Mouse (Mus musculus) heart, embryonic 16.5 days (tissue): ENCODE measurements around the gene Rpl22l1. TPM values are rescaled to one million over a fixed set of nuclear protein-coding genes. Genes with fewer than 3 reads are reported as not detected.
A peak's percentile ranks its signal among the peaks of the same experiment; 100 is the strongest.

Source experiments
- ATAC-seq: fragments of 200-750 bp; cut with Nextera tagmentation; replicated peaks from 2 replicates; pipeline ENCODE4 v1.8.0; 2017; ENCODE audit warnings: moderate number of reproducible peaks; ENCODE audit not compliant: insufficient read depth, low FRiP score; ENCODE audit errors: extremely low read depth
- H3K27ac ChIP-seq: fragments of 300-500 bp; sonication (generic); 2 replicates; pipeline ENCODE4 v1.5.1; 2014; ENCODE audit warnings: mild to moderate bottlenecking, low read length, control low read depth, moderate library complexity
- H3K27me3 ChIP-seq: fragments of 300-500 bp; sonication (generic); 2 replicates; pipeline ENCODE4 v1.6.1; 2014; ENCODE audit warnings: low read length, mixed read lengths; ENCODE audit not compliant: control insufficient read depth, insufficient read depth
- H3K36me3 ChIP-seq: fragments of 300-500 bp; sonication (generic); 2 replicates; pipeline ENCODE4 v1.6.1; 2014; ENCODE audit not compliant: control insufficient read depth, insufficient read depth
- H3K4me1 ChIP-seq: fragments of 300-500 bp; sonication (generic); 2 replicates; pipeline ENCODE4 v1.6.1; 2014; ENCODE audit warnings: low read length, mixed read lengths; ENCODE audit not compliant: control insufficient read depth, insufficient read depth
- H3K4me2 ChIP-seq: fragments of 300-500 bp; sonication (generic); 2 replicates; pipeline ENCODE4 v1.6.1; 2014; ENCODE audit warnings: low read depth, mild to moderate bottlenecking, control low read depth, low read length
- H3K4me3 ChIP-seq: fragments of 300-500 bp; sonication (generic); 2 replicates; pipeline ENCODE4 v1.5.1; 2014; ENCODE audit warnings: mild to moderate bottlenecking, control low read depth, low read length
- H3K9ac ChIP-seq: fragments of 300-500 bp; sonication (generic); 2 replicates; pipeline ENCODE4 v1.6.1; 2014; ENCODE audit warnings: low read length, control low read depth
- H3K9me3 ChIP-seq: fragments of 300-500 bp; sonication (generic); replicated peaks from 2 replicates; pipeline ENCODE4 v1.6.1; 2016; ENCODE audit warnings: low read length; ENCODE audit not compliant: control insufficient read depth
- WGBS: fragments of 180-500 bp; shearing (Covaris S2); extraction: QIAGEN DNeasy Blood & Tissue Kit; methylation state at CpG from one replicate; pipeline ENCODE4 v1.1.7; 2014; 5-methylcytosine and 5-hydroxymethylcytosine counted together
- polyA plus RNA-seq: library from polyadenylated mRNA; unstranded; fragments of >200 nt; fragmentation: Nextera tagmentation; extraction: Ambion mirVana; gene quantifications from 2 replicates; pipeline ENCODE4 v1.2.1, GENCODE M21; 2015

Rpl22l1 gene
- polyA plus RNA-seq, 1 experiment from 2014 or later, result 199 TPM

DNA sequence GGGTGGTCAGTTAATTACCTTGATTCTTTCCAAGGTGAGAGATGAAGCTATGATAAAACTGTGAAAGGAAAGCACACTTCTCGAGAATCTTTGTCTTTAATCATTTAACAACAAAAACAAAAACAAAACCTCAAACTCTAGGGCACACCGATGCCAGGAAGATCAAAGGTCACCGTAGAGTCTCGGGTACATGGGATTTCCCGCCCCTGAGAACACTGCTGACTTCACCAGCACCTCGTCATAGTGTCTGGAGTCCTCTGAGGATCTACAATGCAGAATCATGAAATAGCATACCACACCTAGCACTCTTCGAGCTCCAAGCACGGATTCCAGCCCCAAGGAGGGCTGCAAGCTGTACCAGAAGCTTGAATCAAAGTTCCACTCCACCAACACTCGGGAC, 24.7 kb upstream of the Rpl22l1 start:
- peak overlapping the region; percentile 99 for H3K4me2 ChIP-seq
- H3K4me3 ChIP-seq, result peak overlapping the region; percentile 89
- H3K9me3 ChIP-seq, result no peaks in the 10 kb centered on the region
- no peak overlapping the region for H3K9ac ChIP-seq
- WGBS, result 74% methylated on average over 9 of the region's 9 CpGs
- no peak for ATAC-seq
- no peaks in the 10 kb centered on the region for H3K27me3 ChIP-seq
- no peak overlapping the region for H3K27ac ChIP-seq
- no peaks in the 10 kb centered on the region for H3K36me3 ChIP-seq
- peaks cover 6% of the 10 kb centered on the region for H3K4me1 ChIP-seq

DNA sequence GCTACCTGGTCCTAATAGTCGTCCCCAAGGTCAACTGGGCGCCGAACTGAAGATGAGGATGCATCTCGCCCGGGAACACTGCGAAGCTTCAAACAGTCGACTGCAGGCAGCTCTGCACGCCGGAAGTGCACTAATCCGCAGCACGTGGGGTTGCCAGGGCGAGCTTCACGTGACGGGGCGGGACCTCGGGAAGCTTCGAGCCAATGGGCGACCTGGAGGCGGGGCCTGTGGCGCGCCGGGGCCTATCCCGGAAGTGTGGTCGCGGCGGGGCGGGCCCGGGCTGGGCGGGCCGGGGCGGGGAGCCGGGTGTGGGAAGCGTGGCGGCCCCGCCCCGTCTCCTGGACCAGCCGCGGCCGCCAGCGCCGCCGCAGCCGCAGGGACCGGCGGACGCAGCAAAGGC, 24.2 kb upstream of the Rpl22l1 start, which contains the start of gene Eif5a2:
Eif5a2 (plus strand) TSS at position 283 of the 400 bp plus-strand sequence.
- H3K4me3 ChIP-seq, result peak within 1 kb of the TSS; percentile 89
- H3K36me3 ChIP-seq, result no peaks in the 10 kb centered on the region
- H3K27me3 ChIP-seq, result no peaks in the 10 kb centered on the region
- peak; percentile 99 for ATAC-seq
- H3K4me2 ChIP-seq, result peak within 1 kb of the TSS; percentile 99
- H3K27ac ChIP-seq, result no peak within 1 kb of the TSS
- peaks cover 6% of the 10 kb centered on the region for H3K4me1 ChIP-seq
- H3K9me3 ChIP-seq, result no peaks in the 10 kb centered on the region
- peak within 1 kb of the TSS; percentile 87 for H3K9ac ChIP-seq
- WGBS, result 2% methylated on average over 45 of the region's 46 CpGs

- Histone ChIP-seq H3K9ac (peak overlapping the region; percentile 87), H3K4me2 (peak overlapping the region; percentile 99), H3K36me3 (no peaks in the 10 kb centered on the region), H3K4me3 (peak overlapping the region; percentile 89), H3K4me1 (peaks cover 6% of the 10 kb centered on the region), H3K27ac (no peak overlapping the region), H3K9me3 (no peaks in the 10 kb centered on the region), H3K27me3 (no peaks in the 10 kb centered on the region)
- ATAC-seq, result no peak; the same call in none of the 2 replicates
- WGBS, result 2% methylated on average over 40 of the region's 41 CpGs
Observed at GRCm38 (mm10) chr3:28781422-28781821, 23.8 kb upstream of the Rpl22l1 start.

DNA sequence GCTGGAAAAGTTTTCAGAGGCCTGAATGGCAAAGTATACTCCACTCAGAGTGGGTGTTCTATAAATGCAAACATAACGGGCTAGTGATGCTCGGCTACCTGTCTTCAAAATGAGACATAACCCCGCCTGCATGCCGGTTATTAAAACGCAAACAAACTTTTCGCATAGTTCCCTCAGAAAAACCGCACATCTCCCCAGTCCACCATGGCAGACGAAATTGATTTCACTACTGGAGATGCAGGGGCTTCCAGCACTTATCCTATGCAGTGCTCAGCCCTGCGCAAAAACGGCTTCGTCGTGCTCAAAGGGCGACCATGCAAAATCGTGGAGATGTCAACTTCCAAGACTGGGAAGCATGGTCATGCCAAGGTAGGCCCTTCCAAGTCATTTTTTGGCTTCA, 23.4 kb upstream of the Rpl22l1 start:
- peak overlapping the region; percentile 89 for H3K4me3 ChIP-seq
- peak overlapping the region; percentile 87 for H3K9ac ChIP-seq
- no peaks in the 10 kb centered on the region for H3K27me3 ChIP-seq
- no peak for ATAC-seq
- H3K4me2 ChIP-seq, result peak overlapping the region; percentile 99
- 23% methylated on average over 14 of the region's 14 CpGs for WGBS
- H3K36me3 ChIP-seq, result no peaks in the 10 kb centered on the region
- H3K9me3 ChIP-seq, result no peaks in the 10 kb centered on the region
- H3K27ac ChIP-seq, result no peak overlapping the region
- H3K4me1 ChIP-seq, result peaks cover 6% of the 10 kb centered on the region

- Histone ChIP-seq H3K9ac (no peak overlapping the region), H3K4me3 (no peak overlapping the region), H3K4me1 (peaks cover 6% of the 10 kb centered on the region), H3K4me2 (no peak overlapping the region), H3K36me3 (0 out of 2 replicates have a peak, but pooled peaks cover 3% of the 10 kb centered on the region), H3K9me3 (no peaks in the 10 kb centered on the region), H3K27ac (no peak overlapping the region), H3K27me3 (no peaks in the 10 kb centered on the region)
- no peak for ATAC-seq
- 88% methylated on average over 2 of the region's 2 CpGs for WGBS
Observed at GRCm38 (mm10) chr3:28784176-28784575, 21.1 kb upstream of the Rpl22l1 start.

DNA sequence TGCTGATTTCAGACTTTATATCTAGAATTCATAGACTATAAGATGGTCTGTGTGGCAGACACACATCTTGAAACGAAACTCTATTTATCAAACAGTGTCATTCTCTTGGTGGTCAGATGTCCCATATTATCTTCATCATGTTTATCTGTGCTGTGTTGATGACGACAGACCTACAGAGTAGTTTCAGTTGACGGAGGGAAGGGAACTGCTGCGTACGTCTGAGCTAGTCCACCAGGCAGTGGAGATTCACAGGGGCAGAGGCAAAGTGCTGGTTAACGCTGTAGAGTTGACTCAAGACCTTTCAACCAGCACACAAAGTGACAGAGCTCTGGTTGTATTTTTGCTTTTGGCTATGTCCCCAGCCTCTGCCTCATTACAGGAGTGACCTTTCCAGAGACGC, 10.4 kb upstream of the Rpl22l1 start:
- H3K9ac ChIP-seq, result no peak overlapping the region
- H3K4me1 ChIP-seq, result no peaks in the 10 kb centered on the region
- H3K9me3 ChIP-seq, result no peaks in the 10 kb centered on the region
- no peak for ATAC-seq
- no peak overlapping the region for H3K4me2 ChIP-seq
- no peak overlapping the region for H3K4me3 ChIP-seq
- no peak overlapping the region for H3K27ac ChIP-seq
- no peaks in the 10 kb centered on the region for H3K27me3 ChIP-seq
- H3K36me3 ChIP-seq, result no peaks in the 10 kb centered on the region
- whole genome bisulfite sequencing, result 73% methylated on average over 7 of the region's 7 CpGs

DNA sequence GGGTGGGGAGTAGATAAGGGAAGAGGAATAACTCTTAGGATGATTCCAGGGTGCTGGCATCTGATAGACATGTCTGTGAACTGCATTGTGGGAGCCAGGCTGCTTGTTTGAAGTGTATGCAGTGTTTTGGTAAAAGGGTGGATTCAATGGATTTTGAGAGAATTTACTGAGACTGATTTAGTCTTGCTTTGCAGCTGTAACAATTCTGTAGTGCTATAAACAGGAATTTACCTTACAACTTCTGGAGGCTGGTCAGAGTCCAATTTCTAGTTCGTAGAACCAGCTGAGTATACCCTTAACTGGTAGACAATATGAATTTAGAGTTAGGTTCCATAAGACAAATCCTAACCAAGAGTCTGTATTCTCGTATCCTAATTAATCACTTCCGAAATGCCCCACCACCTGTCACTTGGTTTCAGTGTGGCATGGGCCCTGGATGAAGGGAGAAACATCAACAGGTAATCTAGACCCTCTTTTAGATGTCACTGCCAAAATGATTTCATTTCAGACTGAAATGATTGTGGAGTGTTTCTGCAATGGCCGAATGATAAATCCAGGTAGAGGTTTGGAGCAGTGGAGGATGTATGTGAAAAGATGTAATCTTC, 2.9 kb downstream of the Rpl22l1 start:
- no peak overlapping the region for H3K4me2 ChIP-seq
- no peak overlapping the region for H3K27ac ChIP-seq
- H3K9me3 ChIP-seq, result no peaks in the 10 kb centered on the region
- peaks cover 10% of the 10 kb centered on the region for H3K36me3 ChIP-seq
- peaks cover 8% of the 10 kb centered on the region; the same call in 1 of the 2 replicates for H3K4me1 ChIP-seq
- H3K27me3 ChIP-seq, result no peaks in the 10 kb centered on the region
- WGBS, result 91% methylated on average over 4 of the region's 4 CpGs
- H3K9ac ChIP-seq, result no peak overlapping the region
- no peak overlapping the region for H3K4me3 ChIP-seq
- ATAC-seq, result no peak

GRCm38 (mm10) chr3:28811441-28811840, 6.2 kb downstream of the Rpl22l1 start:
- H3K4me2 ChIP-seq, result no peak overlapping the region
- no peaks in the 10 kb centered on the region for H3K27me3 ChIP-seq
- no peak overlapping the region for H3K9ac ChIP-seq
- H3K4me1 ChIP-seq, result peaks cover 2% of the 10 kb centered on the region; the same call in 1 of the 2 replicates
- WGBS, result 66% methylated on average over 4 of the region's 4 CpGs
- no peak overlapping the region for H3K27ac ChIP-seq
- no peaks in the 10 kb centered on the region for H3K9me3 ChIP-seq
- H3K4me3 ChIP-seq, result no peak overlapping the region
- ATAC-seq, result no peak
- H3K36me3 ChIP-seq, result peaks cover 10% of the 10 kb centered on the region

- no peak overlapping the region for H3K9ac ChIP-seq
- no peaks in the 10 kb centered on the region for H3K9me3 ChIP-seq
- ATAC-seq, result no peak
- no peaks in the 10 kb centered on the region for H3K36me3 ChIP-seq
- H3K27ac ChIP-seq, result no peak overlapping the region
- no peak overlapping the region for H3K4me3 ChIP-seq
- WGBS, result 3% methylated on average over 4 of the region's 4 CpGs
- H3K4me2 ChIP-seq, result no peak overlapping the region
- H3K27me3 ChIP-seq, result no peaks in the 10 kb centered on the region
- no peaks in the 10 kb centered on the region for H3K4me1 ChIP-seq
Observed at GRCm38 (mm10) chr3:28814361-28814760, 9.1 kb downstream of the Rpl22l1 start.
